Comparison of ENCODE assay signal across 11 mouse cellular contexts in genomic region chr1:89922883-89923641, GRCm38 (mm10). TPM values are rescaled to one million over a fixed set of nuclear protein-coding genes. Genes with fewer than 3 reads are reported as not detected.
DNase-seq lines count a peak whose midpoint lies in the region; ATAC-seq and TF ChIP-seq lines count a peak whose summit lies in the region.
"Had no signal": no experiment of that assay in that cellular context is flagged by ENCODE, and none has a peak within 500 bp of the region (broad histone marks: within the 10 kb centered on the region; RNA-seq: fewer than 3 reads in every experiment).

No protein-coding gene starts in this region.

- H3K4me1 ChIP-seq in heart, postnatal 0 days (ENCODE audit: control insufficient read depth, insufficient read depth) = peaks cover 6% of the 10 kb centered on the region; the same call in 1 of the 2 replicates
- H3K4me1 ChIP-seq in embryonic facial prominence, embryonic 10.5 days = peaks cover 60% of the 10 kb centered on the region
- H3K4me1 ChIP-seq in limb, embryonic 11.5 days (ENCODE audit: control insufficient read depth, insufficient read depth, low read length) = peaks cover 17% of the 10 kb centered on the region
- peaks cover 33% of the 10 kb centered on the region; the same call in 1 of the 2 replicates for H3K4me1 ChIP-seq in neural tube, embryonic 14.5 days (ENCODE audit: control insufficient read depth, insufficient read depth, low read length)

- H3K9ac ChIP-seq in heart, postnatal 0 days (replicated peaks; ENCODE audit: low read depth, low read length) = no peak overlapping the region
- H3K9ac ChIP-seq in limb, embryonic 11.5 days (ENCODE audit: low read length) = no peak overlapping the region
- H3K9ac ChIP-seq in neural tube, embryonic 14.5 days (replicated peaks; ENCODE audit: low read depth, low read length) = no peak overlapping the region; the same call in 1 of the 2 replicates

- no peak for ATAC-seq in heart, postnatal 0 days (ENCODE audit: insufficient read depth, low read depth)
- ATAC-seq in limb, embryonic 11.5 days (ENCODE audit: insufficient number of reproducible peaks, low FRiP score, low TSS enrichment, low read depth) = no peak
- no peak for ATAC-seq in neural tube, embryonic 14.5 days (ENCODE audit: low read depth)

- TF ChIP-seq CTCF in heart, postnatal 0 days (IDR thresholded peaks at IDR 0.05; ENCODE audit: low read depth) = no peak

- H3K4me2 ChIP-seq in heart, postnatal 0 days (ENCODE audit: low read depth, low read length) = peak overlapping the region; percentile 37; the same call in 1 of the 2 replicates
- H3K4me2 ChIP-seq in limb, embryonic 11.5 days (ENCODE audit: low read depth, severe bottlenecking) = peak overlapping the region; percentile 47
- peak overlapping the region; percentile 42 for H3K4me2 ChIP-seq in neural tube, embryonic 14.5 days (ENCODE audit: low read depth, low read length)

- H3K27me3 ChIP-seq in heart, postnatal 0 days (ENCODE audit: control insufficient read depth, insufficient read depth, low read length) = peaks cover 100% of the 10 kb centered on the region
- peaks cover 100% of the 10 kb centered on the region for H3K27me3 ChIP-seq in embryonic facial prominence, embryonic 10.5 days (replicated peaks; ENCODE audit: low read depth, poor library complexity, severe bottlenecking)
- peaks cover 77% of the 10 kb centered on the region for H3K27me3 ChIP-seq in limb, embryonic 11.5 days (ENCODE audit: control insufficient read depth, insufficient read depth, low read length)
- H3K27me3 ChIP-seq in neural tube, embryonic 14.5 days (ENCODE audit: control insufficient read depth, insufficient read depth, low read length) = peaks cover 11% of the 10 kb centered on the region; the same call in 1 of the 2 replicates
- H3K27me3 ChIP-seq: CH12.LX had no signal

- DNase-seq in heart, postnatal 0 days (ENCODE audit: low spot score) = no peak
- no peak for DNase-seq in heart, postnatal 10 days
- peak; percentile 57 for DNase-seq in embryonic facial prominence, embryonic 10.5 days (ENCODE audit: low spot score)
- peak; percentile 42 for DNase-seq in limb, embryonic 11.5 days (ENCODE audit: low spot score)
- no peak for DNase-seq in thymus, postnatal 25 days
- no peak for DNase-seq in urinary bladder, postnatal 10 days (ENCODE audit: low spot score)
- no peak for DNase-seq in frontal cortex, postnatal 10 days (ENCODE audit: low spot score in 2 of 2)
- DNase-seq: thymus, postnatal 14 days had no signal

- no peak overlapping the region for H3K27ac ChIP-seq in heart, postnatal 0 days (ENCODE audit: low read depth)
- peak overlapping the region; percentile 52; the same call in 1 of the 2 replicates for H3K27ac ChIP-seq in embryonic facial prominence, embryonic 10.5 days (replicated peaks)
- H3K27ac ChIP-seq in limb, embryonic 11.5 days (replicated peaks; ENCODE audit: low read depth, low read length) = no peak overlapping the region
- H3K27ac ChIP-seq in neural tube, embryonic 14.5 days (ENCODE audit: low read depth, low read length) = no peak overlapping the region

- WGBS in heart, postnatal 0 days = 1% methylated on average over 40 of the region's 41 CpGs
- under 1% methylated on average over 38 of the region's 41 CpGs for WGBS in embryonic facial prominence, embryonic 10.5 days
- 2% methylated on average over 38 of the region's 41 CpGs for WGBS in limb, embryonic 11.5 days
- under 1% methylated on average over 40 of the region's 41 CpGs for WGBS in neural tube, embryonic 14.5 days

- no peak for TF ChIP-seq EP300 in heart, postnatal 0 days (IDR thresholded peaks at IDR 0.05; ENCODE audit: low read depth)

- intact Hi-C loops in heart, postnatal 10 days (cut with DNase I) = no loop called here

- no peaks in the 10 kb centered on the region for H3K36me3 ChIP-seq in heart, postnatal 0 days (replicated peaks; ENCODE audit: control insufficient read depth, insufficient read depth, low read length)
- no peaks in the 10 kb centered on the region for H3K36me3 ChIP-seq in embryonic facial prominence, embryonic 10.5 days (replicated peaks)
- H3K36me3 ChIP-seq in limb, embryonic 11.5 days (ENCODE audit: control insufficient read depth, insufficient read depth, low read length) = no peaks in the 10 kb centered on the region
- no peaks in the 10 kb centered on the region for H3K36me3 ChIP-seq in neural tube, embryonic 14.5 days (ENCODE audit: control insufficient read depth, insufficient read depth, low read length)

- H3K9me3 ChIP-seq in heart, postnatal 0 days (replicated peaks; ENCODE audit: control insufficient read depth, low read length) = no peaks in the 10 kb centered on the region
- H3K9me3 ChIP-seq in embryonic facial prominence, embryonic 10.5 days = peaks cover 6% of the 10 kb centered on the region; the same call in 1 of the 2 replicates
- no peaks in the 10 kb centered on the region for H3K9me3 ChIP-seq in limb, embryonic 11.5 days (ENCODE audit: control insufficient read depth, low read length)
- no peaks in the 10 kb centered on the region for H3K9me3 ChIP-seq in neural tube, embryonic 14.5 days (ENCODE audit: control insufficient read depth, low read length)

- H3K4me3 ChIP-seq in heart, postnatal 0 days (ENCODE audit: low read depth, low read length) = peak overlapping the region; percentile 21
- peak overlapping the region; percentile 52 for H3K4me3 ChIP-seq in embryonic facial prominence, embryonic 10.5 days
- H3K4me3 ChIP-seq in limb, embryonic 11.5 days (ENCODE audit: low read depth, low read length) = peak overlapping the region; percentile 21
- no peak overlapping the region for H3K4me3 ChIP-seq in neural tube, embryonic 14.5 days (ENCODE audit: low read depth, low read length)
- H3K4me3 ChIP-seq: myocyte had no signal

RNA-seq across cellular contexts. Expression of gene Gbx2, which starts 7.9 kb away (rescaled TPM):
- total RNA-seq in heart, postnatal 0 days (2014; rRNA removed; ENCODE audit: low replicate concordance) = not detected in 2 replicates
- polyA plus RNA-seq in heart, postnatal 0 days (2015; fragmentation: Nextera tagmentation; extraction: Ambion mirVana) = not detected in 2 replicates
- total RNA-seq in heart, postnatal 10 days (2021) = not detected
- 8.7 and 11.1 TPM in 2 replicates for polyA plus RNA-seq in embryonic facial prominence, embryonic 10.5 days (2016; fragmentation: Nextera tagmentation; extraction: Ambion mirVana)
- 1.3 and 1.6 TPM in 2 replicates for polyA plus RNA-seq in limb, embryonic 11.5 days (2014; fragmentation: Nextera tagmentation; extraction: Ambion mirVana)
- 25.4 and 30.9 TPM in 2 replicates for polyA plus RNA-seq in neural tube, embryonic 14.5 days (2014; fragmentation: Nextera tagmentation; extraction: Ambion mirVana)
- total RNA-seq: CH12.LX had no signal
- polyA plus RNA-seq: myocyte had no signal

Comparison
In these comparisons a context has a peak if more than half of its experiments do, and no peak if none do; other contexts are left out.
1. DNase-seq: peak in embryonic facial prominence, embryonic 10.5 days (single experiment) and limb, embryonic 11.5 days (single experiment); none in heart, postnatal 0 days (single experiment), heart, postnatal 10 days (0 of 2), thymus, postnatal 25 days (single experiment), urinary bladder, postnatal 10 days (single experiment) and frontal cortex, postnatal 10 days (0 of 2).
2. Peak in every context shown above with its lines, with median percentiles within 50 percentile points of each other: H3K4me2 ChIP-seq.